ENCODE assay signal across 25 mouse cellular contexts in the genomic region with DNA sequence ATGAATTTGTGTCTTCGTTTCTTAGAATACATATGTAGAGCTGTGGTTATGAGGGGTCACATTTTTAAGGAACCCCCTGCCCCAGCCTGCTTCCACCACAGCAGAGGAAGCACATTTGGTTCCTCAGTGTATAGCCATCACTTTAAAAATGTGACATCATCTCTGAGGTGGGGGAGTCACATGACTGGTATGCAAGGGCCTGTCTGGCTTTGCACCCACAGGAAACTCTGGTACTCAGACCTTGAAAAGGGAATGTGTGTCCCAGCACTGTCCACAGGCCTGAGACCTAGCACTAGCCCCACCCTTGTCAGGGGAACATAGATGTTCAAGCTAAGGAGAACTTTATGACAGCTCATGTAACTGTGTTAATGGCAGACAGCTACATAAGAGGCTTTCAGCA.
A peak's percentile ranks its signal among the peaks of the same experiment; 100 is the strongest.
DNase-seq lines count a peak whose midpoint lies in the region; ATAC-seq and TF ChIP-seq lines count a peak whose summit lies in the region.
"Had no signal": no experiment of that assay in that cellular context is flagged by ENCODE, and none has a peak within 500 bp of the region (broad histone marks: within the 10 kb centered on the region; RNA-seq: fewer than 3 reads in every experiment).

No protein-coding gene starts in this region.

- no peak overlapping the region for H3K9ac ChIP-seq in heart, embryonic 12.5 days
- no peak overlapping the region for H3K9ac ChIP-seq in heart, postnatal 0 days (replicated peaks; ENCODE audit: low read depth, low read length)
- no peak overlapping the region for H3K9ac ChIP-seq in CH12.LX (ENCODE audit: insufficient read depth, low read depth)
- H3K9ac ChIP-seq: forebrain, embryonic 13.5 days; hindbrain, embryonic 13.5 days; liver, embryonic 15.5 days; lung, embryonic 14.5 days; midbrain, embryonic 12.5 days; stomach, embryonic 15.5 days had no signal

- H3K27ac ChIP-seq in heart, embryonic 12.5 days (ENCODE audit: poor library complexity, severe bottlenecking) = peak overlapping the region; percentile 75
- peak overlapping the region; percentile 15; the same call in 1 of the 2 replicates for H3K27ac ChIP-seq in heart, postnatal 0 days (ENCODE audit: low read depth)
- H3K27ac ChIP-seq in CH12.LX (ENCODE audit: insufficient read depth, low read depth) = no peak overlapping the region
- H3K27ac ChIP-seq: forebrain, embryonic 13.5 days; heart, adult 2 months; hindbrain, embryonic 13.5 days; liver, embryonic 15.5 days; midbrain, embryonic 12.5 days; stomach, embryonic 15.5 days had no signal

- intact Hi-C loops in heart, postnatal 36 days (cut with DNase I) = no loop called here

- no peak overlapping the region for H3K4me3 ChIP-seq in heart, embryonic 12.5 days
- H3K4me3 ChIP-seq in heart, postnatal 0 days (ENCODE audit: low read depth, low read length) = no peak overlapping the region
- H3K4me3 ChIP-seq in CH12.LX (replicated peaks in 1 of 3; ENCODE audit: low read depth in 2 of 3, low read length in 2 of 3, poor library complexity in 1 of 3) = no peak overlapping the region
- H3K4me3 ChIP-seq in myocyte = no peak overlapping the region
- H3K4me3 ChIP-seq: forebrain, embryonic 13.5 days; heart, adult 2 months; hindbrain, embryonic 13.5 days; liver, embryonic 15.5 days; megakaryocyte, embryonic 14.5 days; midbrain, embryonic 12.5 days; stomach, embryonic 15.5 days had no signal

- 51% methylated on average over 1 of the region's 1 CpGs for WGBS in heart, embryonic 12.5 days
- WGBS in heart, postnatal 0 days = 49% methylated on average over 1 of the region's 1 CpGs

- TF ChIP-seq EP300 in heart, postnatal 0 days (IDR thresholded peaks at IDR 0.05; ENCODE audit: low read depth) = no peak
- TF ChIP-seq EP300 in CH12.LX (IDR thresholded peaks at IDR 0.05; ENCODE audit: low read length) = no peak

- peaks cover 35% of the 10 kb centered on the region for H3K4me1 ChIP-seq in heart, embryonic 12.5 days (replicated peaks)
- H3K4me1 ChIP-seq in heart, postnatal 0 days (ENCODE audit: control insufficient read depth, insufficient read depth) = peaks cover 17% of the 10 kb centered on the region
- H3K4me1 ChIP-seq in CH12.LX (ENCODE audit: control insufficient read depth in 1 of 2, insufficient read depth in 2 of 2) = no peaks in the 10 kb centered on the region
- H3K4me1 ChIP-seq: forebrain, embryonic 13.5 days; hindbrain, embryonic 13.5 days; liver, embryonic 15.5 days; megakaryocyte, embryonic 14.5 days; midbrain, embryonic 12.5 days; stomach, embryonic 15.5 days had no signal

- H3K9me3 ChIP-seq in heart, embryonic 12.5 days (replicated peaks) = no peaks in the 10 kb centered on the region
- no peaks in the 10 kb centered on the region for H3K9me3 ChIP-seq in heart, postnatal 0 days (replicated peaks; ENCODE audit: control insufficient read depth, low read length)
- no peaks in the 10 kb centered on the region for H3K9me3 ChIP-seq in CH12.LX (replicated peaks; ENCODE audit: low read length)
- H3K9me3 ChIP-seq: forebrain, embryonic 13.5 days; hindbrain, embryonic 13.5 days; liver, embryonic 15.5 days; megakaryocyte, embryonic 14.5 days; midbrain, embryonic 12.5 days; stomach, embryonic 15.5 days had no signal

- dilution Hi-C loops in CH12.LX (cut with MboI; ENCODE audit: extremely low pct_ligation_motif_present, extremely low pct_unique_long_range_greater_than_20kb, low sequenced_read_pairs) = no loop called here

- no peaks in the 10 kb centered on the region for H3K79me2 ChIP-seq in CH12.LX (replicated peaks; ENCODE audit: control insufficient read depth, extremely low read depth, insufficient read depth, poor library complexity, severe bottlenecking)
- no peaks in the 10 kb centered on the region for H3K79me2 ChIP-seq in myocyte (ENCODE audit: control insufficient read depth, insufficient read depth)

- H3ac ChIP-seq in myocyte (ENCODE audit: control insufficient read depth, insufficient read length) = no peak overlapping the region

- peak; percentile 43; the same call in 1 of the 2 replicates for ATAC-seq in heart, embryonic 12.5 days (ENCODE audit: insufficient number of reproducible peaks, low FRiP score)
- peak; percentile 64 for ATAC-seq in heart, postnatal 0 days (ENCODE audit: insufficient read depth, low read depth)
- ATAC-seq: activated CD4-positive, CD25-positive, alpha-beta regulatory T cell, adult 4 months; forebrain, embryonic 13.5 days; intestine, embryonic 16.5 days had no signal

- TF ChIP-seq POLR2A in CH12.LX (IDR thresholded peaks at IDR 0.05; ENCODE audit: low read depth, low read length) (no peak), myocyte (IDR thresholded peaks at IDR 0.05; ENCODE audit: insufficient read length, low read depth) (no peak)

- H3K27me3 ChIP-seq in heart, embryonic 12.5 days (replicated peaks) = 0 out of 2 replicates have a peak, but pooled peaks cover 4% of the 10 kb centered on the region
- H3K27me3 ChIP-seq in heart, postnatal 0 days (ENCODE audit: control insufficient read depth, insufficient read depth, low read length) = no peaks in the 10 kb centered on the region
- peaks cover 61% of the 10 kb centered on the region for H3K27me3 ChIP-seq in CH12.LX (replicated peaks)
- peaks cover 14% of the 10 kb centered on the region for H3K27me3 ChIP-seq in myocyte (ENCODE audit: control insufficient read depth, insufficient read depth, insufficient read length)
- H3K27me3 ChIP-seq: liver, embryonic 15.5 days; stomach, embryonic 15.5 days had no signal

- in situ Hi-C loops in CH12.LX (cut with MboI; ENCODE audit: low pct_ligation_motif_present, low pct_unique_long_range_greater_than_20kb, low sequenced_read_pairs) = no loop called here

- TF ChIP-seq RAD21 in CH12.LX (IDR thresholded peaks at IDR 0.05; ENCODE audit: low read depth, low read length) = no peak

- H3K4me2 ChIP-seq in heart, embryonic 12.5 days = no peak overlapping the region
- no peak overlapping the region for H3K4me2 ChIP-seq in heart, postnatal 0 days (ENCODE audit: low read depth, low read length)
- H3K4me2 ChIP-seq in CH12.LX (ENCODE audit: insufficient read depth, low read depth, poor library complexity, severe bottlenecking) = no peak overlapping the region
- H3K4me2 ChIP-seq in myocyte (ENCODE audit: low read depth) = no peak overlapping the region
- H3K4me2 ChIP-seq: forebrain, embryonic 13.5 days; hindbrain, embryonic 13.5 days; liver, embryonic 15.5 days; lung, embryonic 14.5 days; midbrain, embryonic 12.5 days; stomach, embryonic 15.5 days had no signal

- DNase-seq in heart, postnatal 36 days = no peak
- no peak for DNase-seq in heart, postnatal 0 days (ENCODE audit: low spot score)
- DNase-seq in heart, postnatal 4 days = no peak
- DNase-seq in CH12.LX (ENCODE audit: extremely low read depth) (no peak), liver (no peak)
- DNase-seq: adrenal gland, adult 2 months; cerebellum, adult 2 months; cerebellum, postnatal 14 days; gastrocnemius, postnatal 14 days; heart, adult 2 months; kidney, adult 8-10 months; kidney, postnatal 25 days; lung, embryonic 14.5 days; retina, postnatal 1 day; right cerebral cortex, postnatal 14 days had no signal

- no peaks in the 10 kb centered on the region for H3K36me3 ChIP-seq in heart, embryonic 12.5 days
- H3K36me3 ChIP-seq in heart, postnatal 0 days (replicated peaks; ENCODE audit: control insufficient read depth, insufficient read depth, low read length) = no peaks in the 10 kb centered on the region
- no peaks in the 10 kb centered on the region for H3K36me3 ChIP-seq in CH12.LX (replicated peaks in 1 of 2; ENCODE audit: control insufficient read depth in 1 of 2, insufficient read depth in 1 of 2, low read length in 1 of 2)
- no peaks in the 10 kb centered on the region for H3K36me3 ChIP-seq in myocyte (ENCODE audit: control insufficient read depth, insufficient read depth)
- H3K36me3 ChIP-seq: hindbrain, embryonic 13.5 days; liver, embryonic 15.5 days; midbrain, embryonic 12.5 days; stomach, embryonic 15.5 days had no signal

- TF ChIP-seq CTCF in heart, postnatal 0 days (IDR thresholded peaks at IDR 0.05; ENCODE audit: low read depth) = no peak
- TF ChIP-seq CTCF in CH12.LX (conservative IDR thresholded peaks at IDR 0.05 in 1 of 2, IDR thresholded peaks at IDR 0.05 in 1 of 2; ENCODE audit: low read depth in 2 of 2, low read length in 2 of 2) = no peak

TF ChIP-seq in CH12.LX, 34 proteins besides CTCF, POLR2A, EP300 and RAD21:
- no peak for TF ChIP-seq RCOR1 (conservative IDR thresholded peaks at IDR 0.05; ENCODE audit: low read depth, low read length)
- peak; percentile 22 for TF ChIP-seq USF1 (IDR thresholded peaks at IDR 0.05; ENCODE audit: low read depth, low read length)
- 0 out of 2 replicates have a peak, but pooled peaks have one; percentile 17 for TF ChIP-seq BHLHE40 (IDR thresholded peaks at IDR 0.05; ENCODE audit: low read depth, low read length)

TF ChIP-seq in myocyte, 11 proteins besides CTCF, POLR2A, EP300 and RAD21:
- TF ChIP-seq CEBPB (IDR thresholded peaks at IDR 0.05; ENCODE audit: insufficient read depth, poor library complexity, severe bottlenecking) (no peak), TCF3 (IDR thresholded peaks at IDR 0.05; ENCODE audit: insufficient read length, low read depth) (no peak), USF1 (IDR thresholded peaks at IDR 0.05; ENCODE audit: low read depth) (peak; percentile 56), TCF12 (IDR thresholded peaks at IDR 0.05; ENCODE audit: insufficient read depth, poor library complexity, severe bottlenecking) (no peak)
